Mouse (Mus musculus) small intestine, adult 2 months (tissue): Measurements from ENCODE around the gene Smug1. TPM values are rescaled to one million over a fixed set of nuclear protein-coding genes. Genes with fewer than 3 reads are reported as not detected.

Experiments used
- H3K27ac ChIP-seq: fragments of 200-500 bp; 2 replicates; pipeline ENCODE4 v1.5.1; 2012; ENCODE audit warnings: low read depth, low read length, control low read depth, inconsistent platforms; ENCODE audit not compliant: insufficient read depth
- H3K27me3 ChIP-seq: fragments of 200-500 bp; 2 replicates; pipeline ENCODE4 v1.6.1; 2012; ENCODE audit warnings: mild to moderate bottlenecking, moderate library complexity, low read length, inconsistent platforms; ENCODE audit not compliant: control insufficient read depth, insufficient read depth
- H3K36me3 ChIP-seq: fragments of 200-500 bp; 2 replicates; pipeline ENCODE4 v1.6.1; 2012; ENCODE audit warnings: mild to moderate bottlenecking, low read length, control low read depth, inconsistent platforms; ENCODE audit not compliant: control insufficient read depth, insufficient read depth
- H3K4me1 ChIP-seq: fragments of 200-500 bp; 2 replicates; pipeline ENCODE4 v1.6.1; 2012; ENCODE audit warnings: low read length, inconsistent platforms, mixed read lengths; ENCODE audit not compliant: control insufficient read depth, insufficient read depth, insufficient read length
- H3K4me3 ChIP-seq: fragments of 200-500 bp; 2 replicates; pipeline ENCODE4 v1.5.1; 2012; ENCODE audit warnings: low read depth, mild to moderate bottlenecking, control low read depth, inconsistent platforms, low read length, moderate library complexity
- CTCF ChIP-seq: fragments of 200-500 bp; IDR thresholded peaks from 2 replicates; pipeline ENCODE4 v1.5.1; 2012; ENCODE audit warnings: low read depth, mild to moderate bottlenecking, control low read depth, inconsistent platforms, low read length, moderate library complexity, mixed read lengths; ENCODE audit not compliant: insufficient replicate concordance, insufficient read length; ENCODE audit errors: extremely low read depth
- POLR2A ChIP-seq: fragments of 200-500 bp; IDR thresholded peaks from 2 replicates; pipeline ENCODE4 v1.6.1; 2012; ENCODE audit warnings: low read depth, mild to moderate bottlenecking, control low read depth, inconsistent platforms, low read length, moderate library complexity
- WGBS: fragments of 180-500 bp; shearing (Covaris S2); methylation state at CpG from one replicate; pipeline ENCODE4 v1.1.7; 2018; 5-methylcytosine and 5-hydroxymethylcytosine counted together
- polyA plus RNA-seq: library from polyadenylated mRNA; depleted of rRNA; stranded (reverse); fragments of >200 nt; gene quantifications from 2 replicates; pipeline ENCODE4 v1.2.3, GENCODE M21; 2012

The Smug1 gene
- polyA plus RNA-seq, 1 experiment = 9.8 TPM

GRCm38 (mm10) chr15:103197785-103198184 is 30.9 kb upstream of the Smug1 start:
- 76% methylated on average over 4 of the region's 4 CpGs for WGBS
- Histone ChIP-seq H3K27me3 (no peaks in the 10 kb centered on the region), H3K36me3 (peaks cover 27% of the 10 kb centered on the region), H3K4me1 (no peaks in the 10 kb centered on the region), H3K4me3 (no peak overlapping the region), H3K27ac (no peak overlapping the region)
- no peak for TF ChIP-seq POLR2A
- no peak for TF ChIP-seq CTCF

- 75% methylated on average over 1 of the region's 1 CpGs for WGBS
- TF ChIP-seq CTCF (no peak), POLR2A (no peak)
Measured at GRCm38 (mm10) chr15:103196835-103197234, 29.9 kb upstream of the Smug1 start.

GRCm38 (mm10) chr15:103193606-103194005 is 26.7 kb upstream of the Smug1 start:
- whole genome bisulfite sequencing = 68% methylated on average over 2 of the region's 2 CpGs
- Histone ChIP-seq H3K27ac (no peak overlapping the region), H3K4me1 (no peaks in the 10 kb centered on the region)

More at GRCm38 (mm10) chr15:103196835-103197234, 29.9 kb upstream of the Smug1 start:
- Histone ChIP-seq H3K27me3 (no peaks in the 10 kb centered on the region), H3K4me1 (no peaks in the 10 kb centered on the region), H3K27ac (no peak overlapping the region), H3K4me3 (no peak overlapping the region), H3K36me3 (peaks cover 27% of the 10 kb centered on the region)

GRCm38 (mm10) chr15:103190531-103191462 is 23.9 kb upstream of the Smug1 start:
- H3K27me3 ChIP-seq = no peaks in the 10 kb centered on the region
- no peaks in the 10 kb centered on the region for H3K4me1 ChIP-seq
- peaks cover 4% of the 10 kb centered on the region; the same call in 1 of the 2 replicates for H3K36me3 ChIP-seq
- TF ChIP-seq CTCF (peak; percentile 67; the same call in 1 of the 2 replicates), POLR2A (no peak)
- no peak overlapping the region for H3K4me3 ChIP-seq
- WGBS = 63% methylated on average over 10 of the region's 10 CpGs
- H3K27ac ChIP-seq = no peak overlapping the region

More at GRCm38 (mm10) chr15:103193606-103194005, 26.7 kb upstream of the Smug1 start:
- peaks cover 16% of the 10 kb centered on the region for H3K36me3 ChIP-seq
- no peak overlapping the region for H3K4me3 ChIP-seq
- H3K27me3 ChIP-seq = no peaks in the 10 kb centered on the region
- no peak for TF ChIP-seq POLR2A
- no peak for TF ChIP-seq CTCF

GRCm38 (mm10) chr15:103190083-103190482 is 23.2 kb upstream of the Smug1 start:
- Histone ChIP-seq H3K27ac (no peak overlapping the region), H3K4me3 (no peak overlapping the region), H3K36me3 (0 out of 2 replicates have a peak, but pooled peaks cover 4% of the 10 kb centered on the region), H3K4me1 (no peaks in the 10 kb centered on the region), H3K27me3 (no peaks in the 10 kb centered on the region)
- no peak for TF ChIP-seq CTCF
- no peak for TF ChIP-seq POLR2A
- 88% methylated on average over 7 of the region's 7 CpGs for WGBS

GRCm38 (mm10) chr15:103187803-103188202 is 20.9 kb upstream of the Smug1 start:
- Histone ChIP-seq H3K4me1 (peaks cover 7% of the 10 kb centered on the region; the same call in 1 of the 2 replicates), H3K36me3 (0 out of 2 replicates have a peak, but pooled peaks cover 2% of the 10 kb centered on the region), H3K27me3 (peaks cover 12% of the 10 kb centered on the region), H3K4me3 (no peak overlapping the region), H3K27ac (no peak overlapping the region)
- no peak for TF ChIP-seq CTCF
- TF ChIP-seq POLR2A = no peak
- WGBS = 81% methylated on average over 6 of the region's 6 CpGs

- 41% methylated on average over 19 of the region's 19 CpGs for WGBS
- TF ChIP-seq CTCF (peak; percentile 55; the same call in 1 of the 2 replicates), POLR2A (no peak)
Measured at GRCm38 (mm10) chr15:103185462-103186198, 18.7 kb upstream of the Smug1 start.

More at GRCm38 (mm10) chr15:103185462-103186198, 18.7 kb upstream of the Smug1 start:
- Histone ChIP-seq H3K4me1 (peaks cover 10% of the 10 kb centered on the region), H3K36me3 (no peaks in the 10 kb centered on the region), H3K27me3 (peaks cover 13% of the 10 kb centered on the region), H3K4me3 (no peak overlapping the region), H3K27ac (no peak overlapping the region)
